Mouse (Mus musculus) MEL (cell line): Measurements from ENCODE around the gene Olfr764-ps1. TPM values are rescaled to one million over a fixed set of nuclear protein-coding genes. Genes with fewer than 3 reads are reported as not detected.
"Not testable (repeated sequence)": the region's sequence is repeated elsewhere in the genome, so short reads cannot be mapped to it uniquely, and the experiment has no call there.

ENCODE experiments used
- DNase-seq: peaks from one replicate; pipeline ENCODE4 v3.0.0; 2011; ENCODE audit warnings: low read depth, low spot score
- H3K27ac ChIP-seq: 2 replicates; pipeline ENCODE4 v1.5.1; 2012; ENCODE audit warnings: low read depth, mild to moderate bottlenecking, control low read depth, low read length, moderate library complexity; ENCODE audit not compliant: control insufficient read depth
- H3K27me3 ChIP-seq, 2 experiments: fragments of 150-350 bp in 1 of 2; sonication (generic) in 1 of 2; 2 replicates each; pipeline ENCODE4 v1.6.1; 2012; ENCODE audit warnings: low read length in 2 of 2, mild to moderate bottlenecking in 2 of 2, improper control_type of control experiment in 1 of 2, moderate library complexity in 1 of 2; ENCODE audit not compliant: insufficient read depth in 2 of 2, control insufficient read depth in 1 of 2
- H3K36me3 ChIP-seq, 2 experiments: 2 replicates each; pipeline ENCODE4 v1.6.1; 2012 to 2014; ENCODE audit warnings: low read length in 2 of 2, improper control_type of control experiment in 1 of 2, inconsistent platforms in 1 of 2, mild to moderate bottlenecking in 1 of 2; ENCODE audit not compliant: insufficient read depth in 2 of 2, control insufficient read depth in 1 of 2
- H3K4me1 ChIP-seq, 2 experiments: fragments of 150-350 bp in 1 of 2; sonication (generic) in 1 of 2; 2 replicates each; pipeline ENCODE4 v1.6.1; 2012; ENCODE audit warnings: low read length in 2 of 2, improper control_type of control experiment in 1 of 2, mild to moderate bottlenecking in 1 of 2; ENCODE audit not compliant: insufficient read depth in 2 of 2, control insufficient read depth in 1 of 2
- H3K4me3 ChIP-seq, 2 experiments: fragments of 150-350 bp in 1 of 2; sonication (generic) in 1 of 2; 2 replicates each; pipeline ENCODE4 v1.5.1; 2012; ENCODE audit warnings: low read depth in 2 of 2, low read length in 2 of 2, mild to moderate bottlenecking in 2 of 2, moderate library complexity in 2 of 2, control low read depth in 1 of 2, improper control_type of control experiment in 1 of 2; ENCODE audit not compliant: control insufficient read depth in 1 of 2, insufficient read depth in 1 of 2
- H3K79me2 ChIP-seq: 2 replicates; pipeline ENCODE4 v1.6.1; 2012; ENCODE audit warnings: mild to moderate bottlenecking, low read length, moderate library complexity; ENCODE audit not compliant: control insufficient read depth, poor library complexity, insufficient read depth
- H3K9ac ChIP-seq: 2 replicates; pipeline ENCODE4 v1.6.1; 2012; ENCODE audit warnings: low read depth, mild to moderate bottlenecking, control low read depth, low read length, moderate library complexity; ENCODE audit not compliant: control insufficient read depth, poor library complexity, severe bottlenecking
- H3K9me3 ChIP-seq: fragments of 150-350 bp; sonication (generic); replicated peaks from 2 replicates; pipeline ENCODE4 v1.6.1; 2012; ENCODE audit warnings: mild to moderate bottlenecking, low read length, improper control_type of control experiment, moderate library complexity; ENCODE audit not compliant: insufficient read depth
- polyA plus RNA-seq, 2 experiments: library from polyadenylated mRNA; stranded (reverse) in 1 of 2; unstranded in 1 of 2; fragments of >175 nt in 1 of 2; fragments of >200 nt in 1 of 2; gene quantifications; 2 replicates each; pipeline versions ENCODE4 v1.2.1 to v1.2.4; 2012; ENCODE audit warnings: low replicate concordance in 2 of 2, low read depth in 1 of 2; ENCODE audit not compliant: insufficient read length in 2 of 2, insufficient read depth in 1 of 2, missing spikeins in 1 of 2
- total RNA-seq: library from RNA; depleted of rRNA; stranded (reverse); fragments of 300-350 nt; gene quantifications from 2 replicates; pipeline ENCODE4 v1.2.3, GENCODE M21; 2012; rRNA removed

The Olfr764-ps1 gene
- total and polyA plus RNA-seq, 3 experiments, result not detected

GRCm38 (mm10) chr10:128990129-128990850 lies 49.4 kb downstream of the Olfr764-ps1 start:
- H3K4me1 ChIP-seq, H3K9ac ChIP-seq, H3K27ac ChIP-seq, H3K27me3 ChIP-seq, DNase-seq, H3K9me3 ChIP-seq, H3K36me3 ChIP-seq, H3K79me2 ChIP-seq, H3K4me3 ChIP-seq: not testable (repeated sequence)

GRCm38 (mm10) chr10:128989131-128989530 lies 50.6 kb downstream of the Olfr764-ps1 start, which contains the start of gene Olfr9:
Gene Olfr9 (plus strand): TSS chr10:128989431.
- not testable (repeated sequence) for DNase-seq, H3K27ac ChIP-seq, H3K4me3 ChIP-seq, H3K79me2 ChIP-seq, H3K4me1 ChIP-seq, H3K36me3 ChIP-seq, H3K9me3 ChIP-seq, H3K27me3 ChIP-seq, H3K9ac ChIP-seq

Other genes with a start within 250 kb of the Olfr764-ps1 start
- gene Mmp19, start 249.0 kb downstream of the Olfr764-ps1 start, total RNA-seq, result 0.08 and 0.10 TPM in 2 replicates
- under 1 TPM in 1 of 2 experiments, not detected in 1; 0.36 TPM for gene Mmp19, start 249.0 kb downstream of the Olfr764-ps1 start, polyA plus RNA-seq
- gene Dnajc14, start 235.8 kb downstream of the Olfr764-ps1 start, total RNA-seq, result 22.2 and 27.7 TPM in 2 replicates
- gene Dnajc14, start 235.8 kb downstream of the Olfr764-ps1 start, polyA plus RNA-seq, result 10 to 100 TPM in 1 of 2 experiments, not detected in 1; 36.7 TPM
- gene Tmem198b, start 235.5 kb downstream of the Olfr764-ps1 start, total RNA-seq, result 2.2 and 3.1 TPM in 2 replicates
- 1 to 10 TPM in 1 of 2 experiments, not detected in 1; 8.6 TPM for gene Tmem198b, start 235.5 kb downstream of the Olfr764-ps1 start, polyA plus RNA-seq
- gene Sarnp, start 222.6 kb downstream of the Olfr764-ps1 start, total RNA-seq, result 100 and 103 TPM in 2 replicates
- 1,000 to 10,000 TPM in 1 of 2 experiments, 100 to 1,000 TPM in 1; 189 to 1,007 TPM for gene Sarnp, start 222.6 kb downstream of the Olfr764-ps1 start, polyA plus RNA-seq
- 90.7 and 100 TPM in 2 replicates for gene Ormdl2, start 218.3 kb downstream of the Olfr764-ps1 start, total RNA-seq
- gene Ormdl2, start 218.3 kb downstream of the Olfr764-ps1 start, polyA plus RNA-seq, result 100 to 1,000 TPM; 114 to 278 TPM
- gene Gdf11, start 148.2 kb downstream of the Olfr764-ps1 start, total RNA-seq, result 1.8 and 2.3 TPM in 2 replicates
- gene Gdf11, start 148.2 kb downstream of the Olfr764-ps1 start, polyA plus RNA-seq, result 1 to 10 TPM in 1 of 2 experiments, not detected in 1; 2.8 TPM
- gene Cd63, start 138.9 kb downstream of the Olfr764-ps1 start, total RNA-seq, result 0.29 and 0.46 TPM in 2 replicates
- gene Cd63, start 138.9 kb downstream of the Olfr764-ps1 start, polyA plus RNA-seq, result under 1 TPM in 1 of 2 experiments, not detected in 1; 0.64 TPM
- 1.2 and 2.9 TPM in 2 replicates for gene Rdh5, start 117.0 kb downstream of the Olfr764-ps1 start, total RNA-seq
- 1 to 10 TPM in 1 of 2 experiments, not detected in 1; 4.2 TPM for gene Rdh5, start 117.0 kb downstream of the Olfr764-ps1 start, polyA plus RNA-seq
- gene Bloc1s1, start 115.9 kb downstream of the Olfr764-ps1 start, total RNA-seq, result 57.7 and 70.6 TPM in 2 replicates
- gene Bloc1s1, start 115.9 kb downstream of the Olfr764-ps1 start, polyA plus RNA-seq, result 10 to 100 TPM in 1 of 2 experiments, not detected in 1; 45.1 TPM
- gene Itga7, start 106.1 kb downstream of the Olfr764-ps1 start, total RNA-seq, result 0.04 and 0.16 TPM in 2 replicates
- gene Itga7, start 106.1 kb downstream of the Olfr764-ps1 start, polyA plus RNA-seq, result under 1 TPM in 1 of 2 experiments, not detected in 1; 0.14 TPM
- gene Mettl7b, start 78.9 kb downstream of the Olfr764-ps1 start, total RNA-seq, result not detected in 2 replicates
- not detected for gene Mettl7b, start 78.9 kb downstream of the Olfr764-ps1 start, polyA plus RNA-seq
- gene Olfr9, start 50.5 kb downstream of the Olfr764-ps1 start, total RNA-seq, result not detected in 2 replicates
- not detected for gene Olfr9, start 50.5 kb downstream of the Olfr764-ps1 start, polyA plus RNA-seq
- not detected in 2 replicates for gene Olfr763, start 29.1 kb downstream of the Olfr764-ps1 start, total RNA-seq
- not detected for gene Olfr763, start 29.1 kb downstream of the Olfr764-ps1 start, polyA plus RNA-seq
- not detected in 2 replicates for gene Olfr765, start 10.1 kb upstream of the Olfr764-ps1 start, total RNA-seq
- gene Olfr765, start 10.1 kb upstream of the Olfr764-ps1 start, polyA plus RNA-seq, result not detected
- not detected in 2 replicates for gene Olfr766-ps1, start 29.1 kb upstream of the Olfr764-ps1 start, total RNA-seq
- not detected for gene Olfr766-ps1, start 29.1 kb upstream of the Olfr764-ps1 start, polyA plus RNA-seq
- gene Olfr767, start 43.0 kb upstream of the Olfr764-ps1 start, total RNA-seq, result not detected in 2 replicates
- not detected for gene Olfr767, start 43.0 kb upstream of the Olfr764-ps1 start, polyA plus RNA-seq
- gene Olfr768, start 59.5 kb upstream of the Olfr764-ps1 start, total RNA-seq, result not detected in 2 replicates
- gene Olfr768, start 59.5 kb upstream of the Olfr764-ps1 start, polyA plus RNA-seq, result not detected
- gene Olfr769, start 78.0 kb upstream of the Olfr764-ps1 start, total RNA-seq, result not detected in 2 replicates
- gene Olfr769, start 78.0 kb upstream of the Olfr764-ps1 start, polyA plus RNA-seq, result not detected
- not detected in 2 replicates for gene Olfr770, start 99.1 kb upstream of the Olfr764-ps1 start, total RNA-seq
- gene Olfr770, start 99.1 kb upstream of the Olfr764-ps1 start, polyA plus RNA-seq, result not detected
- gene Olfr771, start 124.9 kb upstream of the Olfr764-ps1 start, total RNA-seq, result not detected in 2 replicates
- not detected for gene Olfr771, start 124.9 kb upstream of the Olfr764-ps1 start, polyA plus RNA-seq
- gene Olfr772, start 138.0 kb upstream of the Olfr764-ps1 start, total RNA-seq, result not detected in 2 replicates
- not detected for gene Olfr772, start 138.0 kb upstream of the Olfr764-ps1 start, polyA plus RNA-seq
- gene Olfr773, start 147.5 kb upstream of the Olfr764-ps1 start, total RNA-seq, result not detected in 2 replicates
- not detected for gene Olfr773, start 147.5 kb upstream of the Olfr764-ps1 start, polyA plus RNA-seq
- not detected in 2 replicates for gene Olfr774, start 196.3 kb upstream of the Olfr764-ps1 start, total RNA-seq
- not detected for gene Olfr774, start 196.3 kb upstream of the Olfr764-ps1 start, polyA plus RNA-seq
- not detected in 2 replicates for gene Olfr775, start 208.5 kb upstream of the Olfr764-ps1 start, total RNA-seq
- gene Olfr775, start 208.5 kb upstream of the Olfr764-ps1 start, polyA plus RNA-seq, result not detected
- not detected in 2 replicates for gene Olfr776, start 219.2 kb upstream of the Olfr764-ps1 start, total RNA-seq
- gene Olfr776, start 219.2 kb upstream of the Olfr764-ps1 start, polyA plus RNA-seq, result not detected
- not detected in 2 replicates for gene Olfr777, start 231.6 kb upstream of the Olfr764-ps1 start, total RNA-seq
- gene Olfr777, start 231.6 kb upstream of the Olfr764-ps1 start, polyA plus RNA-seq, result not detected